Mouse (Mus musculus) lung, adult 2 months (tissue): ENCODE measurements around the gene Rflna.

Experiments
- CTCF ChIP-seq: fragments of 200-500 bp; IDR thresholded peaks from 2 replicates; pipeline ENCODE4 v1.5.1; 2011; ENCODE audit warnings: mild to moderate bottlenecking, low read length, control low read depth; ENCODE audit not compliant: insufficient read depth
- POLR2A ChIP-seq: fragments of 200-500 bp; IDR thresholded peaks from 2 replicates; pipeline ENCODE4 v1.6.1; 2011; ENCODE audit warnings: low read depth, mild to moderate bottlenecking, control low read depth, low read length, borderline replicate concordance; ENCODE audit errors: extremely low read depth

GRCm38 (mm10) chr5:125017332-125017731, 14.3 kb downstream of the Rflna start:
- no peak for TF ChIP-seq CTCF
- no peak for TF ChIP-seq POLR2A
